Mouse (Mus musculus): ENCODE results near the gene Phf14.

Phf14 gene

DNA sequence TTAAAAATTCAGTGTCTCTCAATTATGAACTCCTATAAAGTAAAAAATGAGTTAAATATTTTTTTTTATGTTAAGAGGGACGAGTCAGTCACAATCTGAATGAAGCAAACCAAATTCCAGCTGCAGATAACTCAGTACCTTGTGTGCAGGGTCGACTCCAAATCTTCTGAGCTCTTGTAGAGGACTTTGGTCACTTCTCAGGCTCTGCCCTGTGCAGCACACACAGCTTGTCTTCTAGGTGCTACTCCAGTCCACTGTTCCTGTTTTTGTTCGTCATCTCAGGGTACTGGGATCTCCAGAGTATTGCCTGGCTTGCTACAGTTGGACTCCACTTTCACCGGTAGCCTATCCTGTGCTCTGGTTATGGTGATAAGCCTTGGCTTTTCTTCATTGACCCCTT is 113.1 kb downstream of the Phf14 start:
- DNase-seq (ENCODE audit: low spot score in 2 of 2): no peak

- DNase-seq (ENCODE audit: low spot score in 2 of 2): no peak
Measured at GRCm38 (mm10) chr6:12021480-12021879, 113.9 kb downstream of the Phf14 start.

- no peak for DNase-seq (ENCODE audit: low spot score in 2 of 2)
Measured at GRCm38 (mm10) chr6:12023395-12023794, 115.8 kb downstream of the Phf14 start.

DNA sequence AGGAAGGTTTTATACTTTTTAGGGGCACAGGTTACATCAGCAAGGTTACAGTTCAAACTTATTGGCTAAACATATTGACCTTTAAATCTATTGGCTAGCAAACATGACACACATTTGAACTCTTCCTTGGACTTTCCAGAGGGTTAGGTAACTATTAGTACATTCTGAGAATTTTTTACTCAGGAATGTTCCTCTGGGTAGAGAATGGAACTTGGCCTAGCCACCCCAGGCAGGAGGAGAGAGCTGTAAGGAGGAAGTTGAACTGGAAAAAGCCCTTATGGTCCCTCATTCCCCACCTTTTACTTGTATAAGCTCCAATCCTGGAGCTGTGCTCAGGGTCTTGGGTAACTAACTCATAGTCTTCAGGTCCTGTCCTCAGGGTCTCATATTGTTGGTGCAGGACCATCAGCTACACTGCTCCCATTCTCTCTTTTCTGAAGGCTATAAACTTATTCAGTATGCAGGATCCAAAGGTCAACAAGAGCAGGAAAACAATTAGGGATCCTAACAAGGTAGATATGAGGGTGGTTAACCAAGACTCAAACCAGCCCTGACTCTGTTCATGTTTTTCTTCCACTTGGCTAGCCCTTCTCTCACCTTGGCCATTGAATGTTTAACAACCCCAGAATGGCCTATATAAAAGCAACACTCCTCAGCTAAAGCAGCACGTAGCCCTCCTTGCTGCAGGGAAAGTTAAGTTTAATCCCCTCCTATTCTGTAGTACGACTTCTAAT is 119.4 kb downstream of the Phf14 start:
- DNase-seq (ENCODE audit: low spot score in 2 of 2): no peak

- no peak for DNase-seq (ENCODE audit: low spot score in 2 of 2)
Measured at GRCm38 (mm10) chr6:12034561-12034960, 127.0 kb downstream of the Phf14 start.

DNA sequence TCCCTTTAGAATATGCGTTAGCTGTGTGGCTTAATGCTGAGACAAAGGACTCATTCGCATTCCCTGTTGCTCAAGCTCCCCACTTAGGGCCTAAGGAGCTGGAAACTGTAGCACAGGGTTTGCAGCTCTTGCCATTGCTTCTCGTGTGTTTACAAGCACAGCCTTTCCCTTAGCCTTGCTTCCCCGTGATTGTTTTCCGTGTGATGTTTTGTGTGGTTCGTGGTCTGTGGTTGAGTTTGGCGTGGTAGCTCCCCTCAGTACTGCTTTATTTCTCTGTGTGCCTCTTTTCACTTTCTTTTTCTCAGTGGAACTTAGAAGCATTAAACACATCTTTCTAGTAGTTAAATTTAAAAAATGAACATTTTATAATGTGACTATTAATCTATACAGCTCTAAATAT is 130.7 kb downstream of the Phf14 start:
- DNase-seq (ENCODE audit: low spot score in 2 of 2): no peak

DNA sequence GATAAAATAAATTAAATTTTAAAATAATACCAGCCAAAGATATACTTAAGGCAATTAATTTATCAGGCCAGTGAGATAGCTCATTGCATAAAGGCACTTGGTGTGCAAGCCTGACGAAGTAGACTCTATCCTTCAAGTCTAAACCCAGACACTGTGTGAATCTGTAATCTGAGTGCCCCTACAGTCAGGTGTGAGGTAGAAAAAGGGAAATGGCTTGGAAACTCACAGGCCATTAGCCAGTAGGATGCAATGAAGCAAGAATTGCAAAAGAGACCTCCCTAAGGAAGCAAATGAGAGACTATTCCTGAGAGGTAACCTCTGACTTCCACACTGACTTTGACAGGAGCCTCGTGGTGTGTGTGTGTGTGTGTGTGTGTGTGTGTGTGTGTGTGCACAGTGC is 145.3 kb downstream of the Phf14 start:
- DNase-seq (ENCODE audit: low spot score in 2 of 2): no peak

DNA sequence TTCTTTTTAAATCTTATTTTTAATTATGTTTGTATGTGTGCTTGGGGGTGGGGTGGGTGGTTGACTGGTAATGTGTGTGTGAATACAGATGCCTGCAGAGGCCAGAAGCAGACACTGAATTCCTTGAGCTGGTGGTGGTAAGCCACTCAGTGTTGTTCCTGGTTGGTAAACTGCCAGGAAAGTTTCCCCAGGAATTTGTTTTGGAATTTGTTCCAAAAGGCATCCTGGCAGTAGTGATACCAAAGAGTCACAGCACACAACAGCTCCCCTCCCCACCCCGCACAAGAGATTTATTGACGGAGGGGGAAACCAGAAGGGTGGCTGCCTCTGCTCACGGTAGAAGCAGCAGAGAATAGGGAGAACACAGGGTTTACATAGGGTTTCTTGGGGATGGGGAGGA is 146.5 kb downstream of the Phf14 start:
- DNase-seq (ENCODE audit: low spot score in 2 of 2): no peak

DNA sequence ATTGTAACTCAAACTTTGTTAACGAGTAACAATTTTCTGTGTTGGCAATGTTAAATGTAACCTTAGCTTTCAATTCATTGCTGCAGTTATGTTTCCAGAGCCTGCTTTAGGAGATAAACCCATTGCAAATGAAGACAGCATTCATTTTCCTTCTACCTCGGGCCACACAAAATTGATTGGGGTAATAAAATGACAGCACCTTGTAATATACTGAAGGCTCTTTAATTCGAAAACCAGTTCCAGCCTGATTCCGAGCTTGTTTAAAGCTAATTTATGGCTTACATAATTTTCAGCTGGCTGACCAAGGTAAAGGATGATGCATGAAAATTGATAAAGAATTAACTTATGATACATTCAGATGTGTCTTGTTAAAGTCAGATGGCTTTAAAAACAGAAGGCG is 151.1 kb downstream of the Phf14 start:
- no peak for DNase-seq (ENCODE audit: low spot score in 2 of 2)

GRCm38 (mm10) chr6:12059971-12060370 is 152.4 kb downstream of the Phf14 start:
- DNase-seq (ENCODE audit: low spot score in 2 of 2): no peak

GRCm38 (mm10) chr6:12060452-12061140 is 153.0 kb downstream of the Phf14 start:
- DNase-seq (ENCODE audit: low spot score in 2 of 2): no peak

- DNase-seq (ENCODE audit: low spot score in 2 of 2): no peak
Measured at GRCm38 (mm10) chr6:12067956-12068355, 160.3 kb downstream of the Phf14 start.

DNA sequence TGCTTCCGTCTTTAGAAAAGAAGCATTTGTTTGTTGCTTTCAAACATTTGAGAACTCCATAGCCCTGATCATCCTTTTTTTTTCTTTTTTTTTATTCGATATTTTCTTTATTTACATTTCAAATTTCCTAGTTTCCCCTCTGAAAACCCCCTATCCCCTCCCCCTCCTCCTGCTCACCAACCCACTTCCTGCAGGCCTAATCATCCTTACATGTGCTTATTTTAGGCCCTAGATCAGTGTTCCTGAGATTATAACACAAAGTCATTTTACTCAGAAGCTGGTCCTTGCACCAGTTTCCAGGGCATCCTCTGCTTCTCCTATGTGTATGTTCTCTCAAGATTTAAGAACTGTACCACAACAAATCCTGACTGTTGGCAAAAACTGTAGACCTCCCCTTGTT is 161.7 kb downstream of the Phf14 start:
- no peak for DNase-seq (ENCODE audit: low spot score in 2 of 2)

GRCm38 (mm10) chr6:12074599-12074998 is 167.0 kb downstream of the Phf14 start:
- no peak for DNase-seq (ENCODE audit: low spot score in 2 of 2)

GRCm38 (mm10) chr6:12077338-12077737 is 169.7 kb downstream of the Phf14 start:
- no peak for DNase-seq (ENCODE audit: low spot score in 2 of 2)

DNA sequence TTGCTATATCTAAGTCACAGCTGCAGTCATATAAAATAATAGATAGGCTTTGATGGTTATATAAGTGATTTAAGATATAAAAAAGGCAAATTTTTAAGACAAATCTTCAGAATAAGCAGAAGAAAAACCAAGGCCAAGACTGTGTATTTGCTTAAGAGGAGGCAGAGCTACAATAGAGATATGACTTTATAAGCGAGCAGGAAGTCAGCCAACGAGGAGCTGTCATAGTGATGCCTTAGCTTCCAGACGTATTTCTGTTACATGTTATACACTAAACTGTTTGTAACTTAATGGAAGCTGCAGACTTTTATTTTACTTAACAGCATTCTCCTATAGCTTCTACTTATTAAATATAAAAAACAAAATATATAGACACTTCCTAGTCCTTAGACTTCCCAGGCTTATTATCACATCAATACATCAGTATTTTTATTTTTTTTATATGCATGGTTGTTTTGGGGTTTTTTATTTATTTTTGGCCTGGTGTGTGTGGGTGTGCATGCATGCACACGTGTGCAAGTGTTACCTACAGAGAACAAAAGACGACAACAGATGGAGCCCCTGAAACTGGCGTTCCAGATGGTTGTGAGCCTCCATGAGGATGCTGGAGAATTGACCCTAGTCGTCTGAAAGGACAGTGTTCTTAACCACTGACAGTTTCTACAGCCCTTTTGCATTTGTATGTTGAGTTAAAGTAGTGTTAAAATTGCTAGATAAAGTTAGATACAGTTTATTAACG is 170.4 kb downstream of the Phf14 start:
- DNase-seq (ENCODE audit: low spot score in 2 of 2): no peak

DNA sequence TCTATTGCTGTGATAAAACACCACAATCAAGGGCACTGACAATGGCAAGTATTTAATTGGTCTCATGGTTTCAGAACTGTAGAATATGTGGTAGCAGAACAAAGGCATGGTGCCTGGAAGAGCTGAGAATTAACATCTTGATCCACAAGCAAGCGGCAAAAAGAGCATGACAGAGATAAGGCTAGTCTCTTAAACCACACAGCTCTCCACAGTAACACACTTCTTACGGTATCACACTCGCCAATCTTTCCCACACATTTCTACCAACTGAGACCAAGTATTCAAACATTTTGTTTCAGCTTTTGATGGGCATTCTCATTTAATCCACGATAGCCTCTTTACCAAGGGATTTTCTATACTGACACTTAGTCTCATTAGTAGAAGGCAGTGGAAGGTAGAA is 171.7 kb downstream of the Phf14 start:
- no peak for DNase-seq (ENCODE audit: low spot score in 2 of 2)

DNA sequence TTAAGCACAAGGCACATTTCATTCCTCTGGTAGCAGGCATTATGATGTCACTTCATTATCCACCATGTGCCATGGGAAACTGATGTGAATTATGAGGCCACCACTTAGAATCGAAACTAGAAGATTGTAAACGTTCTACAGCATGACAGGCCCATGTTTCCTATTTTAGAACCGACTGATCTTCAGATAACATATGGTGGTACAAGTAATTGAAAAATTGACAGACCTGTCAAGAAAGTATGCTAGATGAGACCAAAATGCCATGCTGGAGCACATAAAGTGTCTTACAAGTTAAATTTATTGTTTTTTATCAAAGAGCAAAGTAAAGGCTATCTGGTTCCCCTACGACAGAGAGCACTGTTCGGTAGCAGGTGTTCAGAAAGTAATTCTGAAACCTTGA is 172.8 kb downstream of the Phf14 start:
- no peak for DNase-seq (ENCODE audit: low spot score in 2 of 2)

- DNase-seq (ENCODE audit: low spot score in 2 of 2): no peak
Measured at GRCm38 (mm10) chr6:12081722-12082121, 174.1 kb downstream of the Phf14 start.

DNA sequence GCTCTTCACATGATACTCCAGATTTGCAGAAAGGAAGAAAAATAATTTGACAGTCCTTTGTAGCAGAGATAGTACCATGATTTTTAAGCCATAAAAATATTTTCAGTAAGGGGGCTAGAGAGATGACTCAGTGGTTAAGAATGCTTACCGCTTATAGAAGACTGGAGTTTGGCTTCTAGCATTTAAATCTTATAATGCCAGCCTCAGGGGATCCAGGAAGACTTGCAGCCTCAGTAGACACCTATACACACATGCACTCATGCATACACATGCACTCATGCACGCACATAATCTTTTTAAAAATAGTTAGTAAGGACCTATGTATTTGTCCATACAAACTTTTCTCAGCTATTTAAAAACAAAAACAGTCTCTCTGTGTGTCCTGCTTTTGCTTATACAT is 174.5 kb downstream of the Phf14 start:
- DNase-seq (ENCODE audit: low spot score in 2 of 2): no peak

DNA sequence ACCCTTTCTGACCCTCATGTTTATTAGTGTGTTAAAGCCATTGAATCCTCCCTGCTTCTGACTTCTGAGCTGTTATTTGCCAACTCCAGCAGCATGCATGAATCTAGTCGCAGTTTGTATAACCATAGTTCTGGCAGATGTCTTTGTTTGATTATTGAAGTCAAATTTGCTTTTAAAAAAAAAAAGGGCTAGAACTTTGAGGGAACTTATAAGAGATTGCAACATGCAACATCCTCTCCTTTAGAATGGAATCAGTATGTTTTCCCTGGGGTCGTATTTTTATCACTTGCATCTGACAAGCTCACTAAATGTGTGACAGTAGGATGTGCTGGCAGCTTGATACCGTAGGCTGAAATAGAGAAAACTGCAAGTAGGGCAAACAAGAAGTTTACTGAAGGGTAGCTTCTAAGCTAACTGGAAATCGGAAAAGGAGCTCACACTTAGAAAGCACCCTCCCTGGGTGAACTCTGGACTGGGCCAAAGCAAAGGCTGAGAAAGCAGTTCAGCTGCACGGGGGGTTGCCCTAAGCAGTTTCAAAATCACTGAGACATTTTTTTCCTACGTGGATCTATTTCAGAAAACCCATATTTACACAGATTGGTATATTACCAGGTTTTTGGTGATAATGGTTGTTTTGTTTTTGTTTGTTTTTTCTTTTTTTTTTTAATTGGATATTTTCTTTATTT is 175.1 kb downstream of the Phf14 start:
- DNase-seq (ENCODE audit: low spot score in 2 of 2): no peak

GRCm38 (mm10) chr6:12084721-12085120 is 177.1 kb downstream of the Phf14 start:
- no peak for DNase-seq (ENCODE audit: low spot score in 2 of 2)
